Mouse (Mus musculus) cerebellum, postnatal 25 days (tissue): ENCODE measurements at regions not wholly inside any gene's neighbourhood (a gene's known extent, or its start where the extent isn't known, plus 50 kb on each side); places are given as distances from the start of the nearest gene placed in this dataset.
A peak's percentile ranks its signal among the peaks of the same experiment; 100 is the strongest.
"Not testable (repeated sequence)": the region's sequence is repeated elsewhere in the genome, so short reads cannot be mapped to it uniquely, and the experiment has no call there.

Experiments
- DNase-seq, 2 experiments: peaks; one replicate each; pipeline ENCODE4 v3.0.0; 2021; ENCODE audit warnings: mixed read lengths in 2 of 2

GRCm38 (mm10) chr8:115995320-115995719 is 287.7 kb upstream of the Maf start:
- no peak for DNase-seq

GRCm38 (mm10) chr8:115991989-115992388 is 284.4 kb upstream of the Maf start:
- no peak for DNase-seq

- peak in 1 of 2 experiments; percentile 14 for DNase-seq
Measured at GRCm38 (mm10) chr8:115983397-115983796, 275.8 kb upstream of the Maf start.

GRCm38 (mm10) chr8:115982326-115982725 is 274.7 kb upstream of the Maf start:
- no peak for DNase-seq

GRCm38 (mm10) chr8:115981426-115981825 is 273.8 kb upstream of the Maf start:
- DNase-seq: no peak

GRCm38 (mm10) chr8:115980616-115981015 is 273.0 kb upstream of the Maf start:
- no peak for DNase-seq

GRCm38 (mm10) chr8:115977152-115977551 is 269.6 kb upstream of the Maf start:
- DNase-seq: no peak

- no peak for DNase-seq
Measured at GRCm38 (mm10) chr8:115974706-115975105, 267.1 kb upstream of the Maf start.

- not testable (repeated sequence) for DNase-seq
Measured at GRCm38 (mm10) chr8:115971351-115971750, 263.8 kb upstream of the Maf start.

GRCm38 (mm10) chr8:115968121-115968520 is 260.5 kb upstream of the Maf start:
- no peak for DNase-seq

- DNase-seq: no peak
Measured at GRCm38 (mm10) chr8:115965981-115966380, 258.4 kb upstream of the Maf start.

GRCm38 (mm10) chr8:115955371-115955770 is 247.8 kb upstream of the Maf start:
- peak; percentile 50 to 71 for DNase-seq

- peak; percentile 41 for DNase-seq
Measured at GRCm38 (mm10) chr8:115953783-115954470, 246.3 kb upstream of the Maf start.

GRCm38 (mm10) chr8:115952496-115952895 is 244.9 kb upstream of the Maf start:
- peak; percentile 14 to 24 for DNase-seq

- no peak for DNase-seq
Measured at GRCm38 (mm10) chr8:115948916-115949315, 241.3 kb upstream of the Maf start.

- no peak for DNase-seq
Measured at GRCm38 (mm10) chr8:115948036-115948435, 240.4 kb upstream of the Maf start.

- peak; percentile 15 for DNase-seq
Measured at GRCm38 (mm10) chr8:115942731-115943509, 235.3 kb upstream of the Maf start.

- DNase-seq: no peak
Measured at GRCm38 (mm10) chr8:115929472-115930210, 222.0 kb upstream of the Maf start.

- DNase-seq: no peak
Measured at GRCm38 (mm10) chr8:115921889-115922288, 214.3 kb upstream of the Maf start.

GRCm38 (mm10) chr8:115906650-115907049 is 199.1 kb upstream of the Maf start:
- DNase-seq: no peak

GRCm38 (mm10) chr8:115903853-115904420 is 196.3 kb upstream of the Maf start:
- DNase-seq: peak; percentile 90

- no peak for DNase-seq
Measured at GRCm38 (mm10) chr8:115897521-115898178, 190.1 kb upstream of the Maf start.

- DNase-seq: no peak
Measured at GRCm38 (mm10) chr8:115897086-115897485, 189.5 kb upstream of the Maf start.
